Mouse (Mus musculus) C2C12 (cell line): ENCODE measurements around the gene D630023F18Rik. TPM values are rescaled to one million over a fixed set of nuclear protein-coding genes. Genes with fewer than 3 reads are reported as not detected.

Source experiments
- H3K27me3 ChIP-seq: one replicate; pipeline ENCODE4 v1.6.1; 2011; ENCODE audit not compliant: control insufficient read depth, insufficient read depth, insufficient read length
- H3K36me3 ChIP-seq: one replicate; pipeline ENCODE4 v1.6.1; 2011; ENCODE audit not compliant: control insufficient read depth, insufficient read depth
- H3K4me3 ChIP-seq: one replicate; pipeline ENCODE4 v1.5.1; 2011; ENCODE audit warnings: mild to moderate bottlenecking, control low read depth; ENCODE audit not compliant: poor library complexity, insufficient read depth, severe bottlenecking
- H3K79me2 ChIP-seq: one replicate; pipeline ENCODE4 v1.6.1; 2011; ENCODE audit not compliant: control insufficient read depth, insufficient read depth
- H3K79me3 ChIP-seq: one replicate; pipeline ENCODE4 v1.6.1; 2011; ENCODE audit warnings: low read depth, control low read depth
- H3ac ChIP-seq: one replicate; pipeline ENCODE3; 2011; ENCODE audit warnings: low read depth; ENCODE audit not compliant: control insufficient read depth, insufficient read length
- CEBPB ChIP-seq: IDR thresholded peaks from one replicate; pipeline ENCODE4 v1.6.1; 2011; ENCODE audit warnings: low read depth, mild to moderate bottlenecking, control low read depth, moderate library complexity
- CTCF ChIP-seq: IDR thresholded peaks from one replicate; pipeline ENCODE4 v1.5.1; 2011; ENCODE audit not compliant: control insufficient read depth, insufficient read depth, insufficient read length
- FOSL1 ChIP-seq: IDR thresholded peaks from one replicate; pipeline ENCODE4 v1.8.0; 2011; ENCODE audit warnings: mild to moderate bottlenecking, low read length; ENCODE audit not compliant: poor library complexity, insufficient read depth, severe bottlenecking
- MAX ChIP-seq: IDR thresholded peaks from one replicate; pipeline ENCODE4 v1.6.1; 2011; ENCODE audit warnings: mild to moderate bottlenecking, control low read depth
- MYOD1 ChIP-seq: IDR thresholded peaks from one replicate; pipeline ENCODE4 v1.6.1; 2011; ENCODE audit warnings: low read depth; ENCODE audit not compliant: control insufficient read depth, insufficient read length
- MYOG ChIP-seq: IDR thresholded peaks from one replicate; pipeline ENCODE4 v1.6.1; 2011; ENCODE audit not compliant: control insufficient read depth, insufficient read length; ENCODE audit errors: extremely low read depth
- USF1 ChIP-seq: IDR thresholded peaks from one replicate; pipeline ENCODE4 v1.6.1; 2011; ENCODE audit warnings: low read depth, mild to moderate bottlenecking, control low read depth, moderate library complexity
- polyA plus RNA-seq: library from polyadenylated mRNA; unstranded; fragments of >200 nt; fragmentation: generic; extraction: Trizol; gene quantifications from one replicate; pipeline ENCODE4 v1.2.1, GENCODE M21; 2012; ENCODE audit warnings: missing spikeins

D630023F18Rik gene
- polyA plus RNA-seq, 1 experiment, result not detected

GRCm38 (mm10) chr1:65063352-65063751 lies 59.7 kb downstream of the D630023F18Rik start, which contains the start of gene Crygd:
TSS of gene Crygd (minus strand) at chr1:65063452.
- H3K27me3 ChIP-seq, result no peaks in the 10 kb centered on the region
- no peaks in the 10 kb centered on the region for H3K79me2 ChIP-seq
- H3K4me3 ChIP-seq, result no peak within 1 kb of the TSS
- H3K79me3 ChIP-seq, result no peaks in the 10 kb centered on the region
- H3ac ChIP-seq, result no peak within 1 kb of the TSS
- no peak for TF ChIP-seq FOSL1
- no peak for TF ChIP-seq MYOD1
- TF ChIP-seq USF1, result no peak
- TF ChIP-seq CTCF, result no peak
- no peak for TF ChIP-seq CEBPB
- no peak for TF ChIP-seq MYOG
- TF ChIP-seq MAX, result no peak
- H3K36me3 ChIP-seq, result no peaks in the 10 kb centered on the region

Other genes starting within 250 kb of the D630023F18Rik start
- gene Plekhm3, start 166.4 kb downstream of the D630023F18Rik start, polyA plus RNA-seq, result 2.3 TPM
- not detected for gene Akr1cl, start 90.5 kb downstream of the D630023F18Rik start, polyA plus RNA-seq
- gene Cryge, start 72.1 kb downstream of the D630023F18Rik start, polyA plus RNA-seq, result not detected
- not detected for gene Crygd, start 59.8 kb downstream of the D630023F18Rik start, polyA plus RNA-seq
- not detected for gene Crygc, start 49.5 kb downstream of the D630023F18Rik start, polyA plus RNA-seq
- gene Crygb, start 40.9 kb downstream of the D630023F18Rik start, polyA plus RNA-seq, result not detected
- not detected for gene Cryga, start 19.8 kb downstream of the D630023F18Rik start, polyA plus RNA-seq
- not detected for gene Gm28845, start 3.7 kb downstream of the D630023F18Rik start, polyA plus RNA-seq
- 38.7 TPM for gene Idh1, start 63.3 kb upstream of the D630023F18Rik start, polyA plus RNA-seq
- gene Pikfyve, start 63.5 kb upstream of the D630023F18Rik start, polyA plus RNA-seq, result 3.2 TPM
- not detected for gene Pth2r, start 158.8 kb upstream of the D630023F18Rik start, polyA plus RNA-seq